Mouse (Mus musculus) lung, postnatal 0 days (tissue): ENCODE data around the gene Sun3.

Experiments
- CTCF ChIP-seq: IDR thresholded peaks from 2 replicates; pipeline ENCODE4 v1.5.1; 2016; ENCODE audit warnings: antibody characterized with exemption, mild to moderate bottlenecking
- EP300 ChIP-seq: IDR thresholded peaks from 2 replicates; pipeline ENCODE4 v1.6.1; 2016; ENCODE audit warnings: antibody characterized with exemption, mild to moderate bottlenecking, control low read depth

- no peak for TF ChIP-seq CTCF
- no peak for TF ChIP-seq EP300
Measured at GRCm38 (mm10) chr11:9011348-9011747, 37.4 kb downstream of the Sun3 start.
